Mouse (Mus musculus) megakaryocyte, embryonic 14.5 days (primary cell): ENCODE data around the gene Oaf.

ENCODE experiments used
- FLI1 ChIP-seq: IDR thresholded peaks from 2 replicates; pipeline ENCODE4 v1.6.1; 2012; ENCODE audit warnings: low read length, inconsistent platforms, mixed read lengths
- GATA1 ChIP-seq: IDR thresholded peaks from 3 replicates; pipeline ENCODE4 v1.6.1; 2012; ENCODE audit warnings: mixed read lengths, low read length, inconsistent platforms, borderline replicate concordance

- TF ChIP-seq FLI1, result no peak
- TF ChIP-seq GATA1, result no peak
These were observed 51.2 kb downstream of the Oaf start for GRCm38 (mm10) chr9:43188309-43189020.
